Mouse (Mus musculus): ENCODE measurements around the gene Mcu. TPM values are rescaled to one million over a fixed set of nuclear protein-coding genes. Genes with fewer than 3 reads are reported as not detected.

The Mcu gene
- total and polyA plus RNA-seq, 3 experiments: 4.9 to 5.7 (median 5.3) TPM

DNA sequence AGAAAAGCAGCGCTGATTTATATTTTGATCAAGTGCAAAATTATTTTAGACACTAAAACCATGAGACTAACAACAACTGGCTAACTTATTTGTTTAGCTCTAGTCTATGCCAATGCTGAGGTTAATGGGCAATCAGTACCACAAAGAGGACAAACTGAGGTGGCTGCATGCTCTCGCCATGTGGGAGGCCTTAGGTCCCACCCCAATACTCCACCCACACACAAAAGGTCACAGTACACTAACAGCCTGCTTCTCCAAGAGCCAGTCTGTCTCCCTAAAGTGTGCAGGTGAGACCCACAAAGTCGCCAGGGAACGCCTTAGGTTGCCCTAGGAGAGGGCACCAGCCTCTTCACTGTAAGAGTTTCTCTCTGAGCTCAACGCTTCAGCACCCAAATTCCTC lies 91.8 kb downstream of the Mcu start:
- Histone ChIP-seq H3K9me3 (replicated peaks; ENCODE audit: low read length) (no peaks in the 10 kb centered on the region), H3K4me1 (ENCODE audit: control insufficient read depth in 1 of 2, insufficient read depth in 2 of 2) (no peaks in the 10 kb centered on the region), H3K79me2 (replicated peaks; ENCODE audit: control insufficient read depth, extremely low read depth, insufficient read depth, poor library complexity, severe bottlenecking) (no peaks in the 10 kb centered on the region), H3K4me3 (replicated peaks in 1 of 3; ENCODE audit: low read depth in 2 of 3, low read length in 2 of 3, poor library complexity in 1 of 3) (no peak overlapping the region), H3K36me3 (replicated peaks in 1 of 2; ENCODE audit: control insufficient read depth in 1 of 2, insufficient read depth in 1 of 2, low read length in 1 of 2) (no peaks in the 10 kb centered on the region), H3K27ac (ENCODE audit: insufficient read depth, low read depth) (no peak overlapping the region), H3K27me3 (replicated peaks) (no peaks in the 10 kb centered on the region), H3K4me2 (ENCODE audit: insufficient read depth, low read depth, poor library complexity, severe bottlenecking) (no peak overlapping the region), H3K9ac (ENCODE audit: insufficient read depth, low read depth) (no peak overlapping the region)
- no peak for TF ChIP-seq MAZ (IDR thresholded peaks at IDR 0.05; ENCODE audit: low read depth, low read length)
- dilution Hi-C loops (cut with MboI; ENCODE audit: extremely low pct_ligation_motif_present, extremely low pct_unique_long_range_greater_than_20kb, low sequenced_read_pairs): no loop called here
- DNase-seq (ENCODE audit: extremely low read depth): no peak
- in situ Hi-C loops (cut with MboI; ENCODE audit: low pct_ligation_motif_present, low pct_unique_long_range_greater_than_20kb, low sequenced_read_pairs): no loop called here

DNA sequence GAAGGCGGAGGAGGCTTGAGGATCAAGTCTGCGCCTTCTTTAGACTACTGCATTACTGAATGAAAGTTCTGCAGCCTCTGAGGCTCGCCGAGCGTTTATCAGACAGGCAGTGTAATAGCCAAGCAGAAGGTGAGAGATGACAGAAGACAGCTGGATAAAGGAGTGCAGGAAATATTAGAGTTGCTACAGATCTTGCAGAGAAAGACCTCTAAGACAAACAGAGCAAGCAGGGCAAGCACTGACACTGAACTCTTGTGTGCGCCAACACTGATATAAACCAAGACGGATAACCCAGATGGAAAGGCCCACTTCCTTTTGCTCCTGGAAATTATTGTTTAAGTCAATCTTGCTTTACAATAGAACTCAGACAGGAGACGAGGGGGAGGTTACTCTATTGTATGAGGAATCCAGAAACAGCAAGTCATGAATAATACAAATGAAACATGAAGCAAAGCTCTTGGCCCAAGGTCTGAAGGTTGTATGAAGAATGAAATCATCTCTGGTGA lies 92.6 kb downstream of the Mcu start:
- DNase-seq (ENCODE audit: extremely low read depth): no peak
- Histone ChIP-seq H3K4me2 (ENCODE audit: insufficient read depth, low read depth, poor library complexity, severe bottlenecking) (no peak overlapping the region), H3K4me1 (ENCODE audit: control insufficient read depth in 1 of 2, insufficient read depth in 2 of 2) (no peaks in the 10 kb centered on the region), H3K27me3 (replicated peaks) (no peaks in the 10 kb centered on the region), H3K9me3 (replicated peaks; ENCODE audit: low read length) (no peaks in the 10 kb centered on the region), H3K4me3 (replicated peaks in 1 of 3; ENCODE audit: low read depth in 2 of 3, low read length in 2 of 3, poor library complexity in 1 of 3) (no peak overlapping the region), H3K9ac (ENCODE audit: insufficient read depth, low read depth) (no peak overlapping the region), H3K36me3 (replicated peaks in 1 of 2; ENCODE audit: control insufficient read depth in 1 of 2, insufficient read depth in 1 of 2, low read length in 1 of 2) (no peaks in the 10 kb centered on the region), H3K27ac (ENCODE audit: insufficient read depth, low read depth) (no peak overlapping the region), H3K79me2 (replicated peaks; ENCODE audit: control insufficient read depth, extremely low read depth, insufficient read depth, poor library complexity, severe bottlenecking) (no peaks in the 10 kb centered on the region)
- no peak for TF ChIP-seq ELF1 (IDR thresholded peaks at IDR 0.05; ENCODE audit: low read depth, low read length)
- TF ChIP-seq SIN3A (IDR thresholded peaks at IDR 0.05; ENCODE audit: low read length): no peak
- no peak for TF ChIP-seq CHD2 (IDR thresholded peaks at IDR 0.05; ENCODE audit: low read length)
- no peak for TF ChIP-seq USF1 (IDR thresholded peaks at IDR 0.05; ENCODE audit: low read depth, low read length)
- no peak for TF ChIP-seq TCF12 (IDR thresholded peaks at IDR 0.05; ENCODE audit: low read depth, low read length)
- no peak for TF ChIP-seq TBP (conservative IDR thresholded peaks at IDR 0.05; ENCODE audit: low read depth, low read length)
- no peak for TF ChIP-seq JUN (IDR thresholded peaks at IDR 0.05; ENCODE audit: insufficient read depth, low read depth, low read length)
- TF ChIP-seq NELFE (IDR thresholded peaks at IDR 0.05; ENCODE audit: low read depth, low read length): no peak
- no peak for TF ChIP-seq ZMIZ1 (IDR thresholded peaks at IDR 0.05; ENCODE audit: low read depth, low read length)
- TF ChIP-seq PAX5 (IDR thresholded peaks at IDR 0.05; ENCODE audit: low read length): no peak
- dilution Hi-C loops (cut with MboI; ENCODE audit: extremely low pct_ligation_motif_present, extremely low pct_unique_long_range_greater_than_20kb, low sequenced_read_pairs): no loop called here
- in situ Hi-C loops (cut with MboI; ENCODE audit: low pct_ligation_motif_present, low pct_unique_long_range_greater_than_20kb, low sequenced_read_pairs): no loop called here

DNA sequence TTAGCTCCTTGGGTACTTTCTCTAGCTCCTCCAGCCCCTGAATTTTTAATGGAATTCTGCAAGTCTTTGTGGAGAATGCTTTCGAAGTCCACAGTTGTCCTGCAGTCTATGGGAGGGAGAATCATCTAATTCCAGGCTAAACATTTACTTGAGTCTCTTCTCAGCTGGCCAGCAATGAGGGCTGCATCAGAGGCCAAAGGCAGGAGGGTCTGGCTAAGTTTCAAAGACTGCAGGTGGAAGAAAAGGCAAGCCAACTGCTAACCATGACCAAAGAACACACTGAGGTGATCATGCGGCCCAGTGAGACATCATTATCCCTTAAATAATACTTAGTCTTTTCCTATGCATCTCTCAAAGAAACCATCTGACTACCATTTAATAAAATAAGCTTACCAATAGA lies 95.8 kb downstream of the Mcu start:
- Histone ChIP-seq H3K4me3 (replicated peaks in 1 of 3; ENCODE audit: low read depth in 2 of 3, low read length in 2 of 3, poor library complexity in 1 of 3) (no peak overlapping the region), H3K79me2 (replicated peaks; ENCODE audit: control insufficient read depth, extremely low read depth, insufficient read depth, poor library complexity, severe bottlenecking) (no peaks in the 10 kb centered on the region), H3K27ac (ENCODE audit: insufficient read depth, low read depth) (no peak overlapping the region), H3K4me2 (ENCODE audit: insufficient read depth, low read depth, poor library complexity, severe bottlenecking) (no peak overlapping the region), H3K9me3 (replicated peaks; ENCODE audit: low read length) (no peaks in the 10 kb centered on the region), H3K27me3 (replicated peaks) (no peaks in the 10 kb centered on the region), H3K9ac (ENCODE audit: insufficient read depth, low read depth) (no peak overlapping the region), H3K4me1 (ENCODE audit: control insufficient read depth in 1 of 2, insufficient read depth in 2 of 2) (no peaks in the 10 kb centered on the region), H3K36me3 (replicated peaks in 1 of 2; ENCODE audit: control insufficient read depth in 1 of 2, insufficient read depth in 1 of 2, low read length in 1 of 2) (peaks cover 0 to 1% of the 10 kb centered on the region in 2 experiments)
- in situ Hi-C loops (cut with MboI; ENCODE audit: low pct_ligation_motif_present, low pct_unique_long_range_greater_than_20kb, low sequenced_read_pairs) (no loop called here), dilution Hi-C loops (cut with MboI; ENCODE audit: extremely low pct_ligation_motif_present, extremely low pct_unique_long_range_greater_than_20kb, low sequenced_read_pairs) (no loop called here)
- no peak for DNase-seq (ENCODE audit: extremely low read depth)
- TF ChIP-seq MXI1 (IDR thresholded peaks at IDR 0.05; ENCODE audit: low read depth, low read length) (no peak), E2F4 (IDR thresholded peaks at IDR 0.05; ENCODE audit: insufficient replicate concordance, low read depth, low read length) (no peak), CHD2 (IDR thresholded peaks at IDR 0.05; ENCODE audit: low read length) (no peak), UBTF (IDR thresholded peaks at IDR 0.05; ENCODE audit: low read depth, low read length) (no peak), PAX5 (IDR thresholded peaks at IDR 0.05; ENCODE audit: low read length) (no peak), MAFK (IDR thresholded peaks at IDR 0.05; ENCODE audit: insufficient replicate concordance, low read length) (no peak)
